Mouse (Mus musculus): ENCODE data around the gene Gapdhs. TPM values are rescaled to one million over a fixed set of nuclear protein-coding genes. Genes with fewer than 3 reads are reported as not detected.

The Gapdhs gene
- not detected for polyA plus RNA-seq (2014; fragmentation: Illumina TruSeq; extraction: RNeasy Lipid Tissue Mini Kit (QIAGEN cat#74804); ENCODE audit: low read depth, low replicate concordance)

GRCm38 (mm10) chr7:30743617-30744016, at the start of gene Gapdhs:
Gene Gapdhs (minus strand): TSS chr7:30743681.

DNA sequence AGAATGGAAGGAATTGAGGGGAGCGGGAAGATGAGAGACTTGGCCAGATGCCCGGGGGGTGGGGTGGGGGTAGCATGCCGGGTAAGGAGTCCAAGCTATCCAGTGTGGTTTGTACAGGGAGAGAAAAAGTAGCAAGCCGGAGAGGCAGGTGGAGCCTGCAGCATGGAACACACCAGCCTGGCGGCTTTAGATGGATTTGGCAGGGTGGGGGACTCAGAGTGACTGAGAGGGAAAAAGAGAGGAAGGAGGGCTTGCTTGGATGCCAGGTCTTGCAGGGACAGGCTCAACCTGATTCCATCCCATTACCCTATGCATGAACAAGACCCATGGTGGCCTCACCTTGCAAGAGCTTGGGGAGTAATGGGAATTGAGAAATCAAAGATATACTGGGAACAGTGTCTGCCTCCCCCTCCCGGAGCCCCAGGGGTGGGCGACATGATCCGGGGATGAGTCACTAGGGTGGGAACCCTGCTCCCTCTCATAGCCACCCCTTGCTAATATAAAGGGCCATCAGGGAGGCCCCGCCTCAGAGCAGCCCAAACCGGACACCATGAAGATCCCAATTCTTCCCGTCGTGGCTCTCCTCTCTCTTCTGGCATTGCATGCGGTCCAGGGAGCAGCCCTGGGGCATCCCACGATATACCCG, 44.0 kb upstream of the Gapdhs start, which contains the start of gene Krtdap:
Krtdap (plus strand) TSS at position 520 of the 646 bp plus-strand sequence.

DNA sequence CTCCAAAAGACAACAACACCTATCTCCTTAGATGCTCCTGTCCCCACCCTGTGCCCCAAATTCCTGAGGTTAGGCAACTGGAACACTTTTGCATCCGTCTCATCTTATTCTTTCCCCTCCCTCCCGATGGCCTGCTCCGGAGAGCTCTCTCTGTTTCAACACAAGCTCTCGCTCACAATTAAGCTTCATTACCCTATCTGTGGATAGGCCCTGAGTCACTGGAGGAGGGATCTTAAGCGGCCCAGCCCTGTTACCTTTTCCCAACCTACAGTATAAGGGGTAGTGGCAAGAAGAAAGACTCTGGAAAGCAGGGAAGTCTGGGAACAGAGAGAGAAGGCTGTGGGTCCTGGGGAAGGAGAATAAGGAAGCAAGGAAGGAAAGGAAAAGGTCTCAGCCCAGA, 20.0 kb upstream of the Gapdhs start, which contains the start of gene Dmkn:
Dmkn (plus strand) TSS at position 301 of the 400 bp plus-strand sequence.

DNA sequence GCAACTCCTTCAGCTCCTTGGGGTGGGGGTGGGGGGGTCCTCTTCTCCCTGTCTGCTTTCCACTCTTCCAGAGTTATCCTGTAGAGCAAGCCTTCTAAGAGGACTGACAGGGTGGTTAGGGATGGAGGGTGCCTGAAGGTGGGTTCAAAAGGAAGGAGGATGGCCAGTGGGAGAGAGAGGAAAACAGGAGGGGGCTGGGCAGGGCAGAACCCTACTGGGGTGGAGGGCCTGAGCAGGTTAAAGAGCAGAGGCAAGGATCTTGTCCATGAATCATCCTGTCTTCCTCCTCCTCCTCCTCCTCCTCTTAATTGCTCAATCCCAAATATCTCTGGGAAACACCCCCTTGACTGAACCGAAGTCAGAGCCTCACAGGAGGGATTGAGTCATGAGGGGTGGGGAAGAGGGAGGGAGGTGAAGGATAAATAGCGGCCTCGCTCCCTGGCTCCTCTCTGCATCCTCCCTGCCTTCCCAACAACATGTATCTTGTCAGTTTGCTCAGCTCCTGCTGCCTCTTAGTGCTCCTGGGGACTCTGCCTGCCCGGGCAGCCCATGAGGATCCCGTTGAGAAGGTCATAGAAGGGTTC, 7.7 kb upstream of the Gapdhs start, which contains the start of gene Sbsn:
Sbsn (plus strand) TSS at position 386 of the 584 bp plus-strand sequence.

DNA sequence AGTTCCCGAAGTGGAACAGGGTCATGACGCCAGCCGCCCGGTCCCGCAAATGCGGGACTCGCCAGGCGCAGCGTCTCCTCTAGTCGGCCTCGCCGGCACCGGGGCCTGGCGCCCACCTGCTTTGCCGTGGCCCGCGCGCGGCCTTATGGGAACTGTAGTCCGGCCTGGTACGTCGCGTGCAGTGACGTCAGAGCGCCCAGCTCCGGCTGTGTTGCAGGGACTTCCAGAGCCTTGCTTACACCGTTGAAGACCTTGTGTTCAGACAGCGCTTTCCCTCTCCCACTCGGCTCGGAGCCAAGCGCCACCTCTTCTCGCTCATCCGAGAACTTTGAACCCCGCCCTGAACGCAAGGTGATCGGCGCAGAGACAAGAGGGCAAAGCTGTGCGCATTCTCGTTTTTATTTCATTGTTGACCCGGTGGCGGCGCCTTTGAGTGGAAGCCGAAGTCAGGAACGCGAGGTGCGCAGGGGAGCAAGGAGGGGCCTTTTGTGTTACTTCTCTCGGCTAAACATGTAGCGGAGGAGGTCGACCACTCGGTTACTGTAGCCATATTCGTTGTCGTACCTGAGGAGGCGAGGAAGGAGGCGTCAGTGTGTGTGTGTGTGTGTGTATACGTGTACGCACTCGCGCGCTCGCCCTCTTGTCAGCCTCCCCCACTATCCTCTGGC, 14.0 kb downstream of the Gapdhs start, which contains the start of gene Tmem147:
Tmem147 (minus strand) TSS at position 145 of the 668 bp plus-strand sequence.

DNA sequence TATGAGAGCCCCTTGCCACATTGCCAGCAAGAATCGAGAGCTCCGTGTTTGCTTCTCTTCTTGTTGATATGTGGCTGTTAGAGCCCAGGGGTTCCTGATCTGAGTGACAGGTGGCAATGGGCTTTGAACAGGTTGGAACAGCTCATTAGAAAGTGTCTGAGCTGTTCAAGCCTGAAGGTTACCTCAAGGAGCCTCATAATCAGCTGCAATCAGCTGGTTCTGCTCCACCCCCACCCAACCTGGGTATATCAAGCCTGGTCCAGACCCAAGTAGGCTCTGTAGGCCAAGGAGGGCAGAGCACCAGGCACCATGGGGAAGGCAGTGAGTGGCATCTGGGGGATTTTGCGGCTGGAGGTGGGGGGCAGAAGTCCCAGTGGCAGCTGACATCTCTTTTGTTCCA, 31.5 kb downstream of the Gapdhs start, which contains the start of gene Atp4a:
Atp4a (plus strand) TSS at position 268 of the 400 bp plus-strand sequence.

GRCm38 (mm10) chr7:30698589-30698988, 44.9 kb downstream of the Gapdhs start, which contains the start of gene 2200002J24Rik:
Gene 2200002J24Rik (plus strand): TSS chr7:30698926.

Other genes with a start within 250 kb of the Gapdhs start
- 0.23 TPM for gene Arhgap33, start 208.6 kb downstream of the Gapdhs start, polyA plus RNA-seq (2014; fragmentation: Illumina TruSeq; extraction: RNeasy Lipid Tissue Mini Kit (QIAGEN cat#74804); ENCODE audit: low read depth, low replicate concordance)
- 50.0 TPM for gene Hspb6, start 191.5 kb downstream of the Gapdhs start, polyA plus RNA-seq (2014; fragmentation: Illumina TruSeq; extraction: RNeasy Lipid Tissue Mini Kit (QIAGEN cat#74804); ENCODE audit: low read depth, low replicate concordance)
- gene Proser3, start 191.4 kb downstream of the Gapdhs start, polyA plus RNA-seq (2014; fragmentation: Illumina TruSeq; extraction: RNeasy Lipid Tissue Mini Kit (QIAGEN cat#74804); ENCODE audit: low read depth, low replicate concordance) = 1.5 TPM
- gene Lin37, start 183.8 kb downstream of the Gapdhs start, polyA plus RNA-seq (2014; fragmentation: Illumina TruSeq; extraction: RNeasy Lipid Tissue Mini Kit (QIAGEN cat#74804); ENCODE audit: low read depth, low replicate concordance) = 6.5 TPM
- gene U2af1l4, start 180.4 kb downstream of the Gapdhs start, polyA plus RNA-seq (2014; fragmentation: Illumina TruSeq; extraction: RNeasy Lipid Tissue Mini Kit (QIAGEN cat#74804); ENCODE audit: low read depth, low replicate concordance) = 13.9 TPM
- gene Gm49396, start 180.3 kb downstream of the Gapdhs start, polyA plus RNA-seq (2014; fragmentation: Illumina TruSeq; extraction: RNeasy Lipid Tissue Mini Kit (QIAGEN cat#74804); ENCODE audit: low read depth, low replicate concordance) = 3.4 TPM
- 31.7 TPM for gene Psenen, start 180.1 kb downstream of the Gapdhs start, polyA plus RNA-seq (2014; fragmentation: Illumina TruSeq; extraction: RNeasy Lipid Tissue Mini Kit (QIAGEN cat#74804); ENCODE audit: low read depth, low replicate concordance)
- gene Igflr1, start 178.3 kb downstream of the Gapdhs start, polyA plus RNA-seq (2014; fragmentation: Illumina TruSeq; extraction: RNeasy Lipid Tissue Mini Kit (QIAGEN cat#74804); ENCODE audit: low read depth, low replicate concordance) = not detected
- 5.8 TPM for gene Kmt2b, start 155.0 kb downstream of the Gapdhs start, polyA plus RNA-seq (2014; fragmentation: Illumina TruSeq; extraction: RNeasy Lipid Tissue Mini Kit (QIAGEN cat#74804); ENCODE audit: low read depth, low replicate concordance)
- not detected for gene Zbtb32, start 144.8 kb downstream of the Gapdhs start, polyA plus RNA-seq (2014; fragmentation: Illumina TruSeq; extraction: RNeasy Lipid Tissue Mini Kit (QIAGEN cat#74804); ENCODE audit: low read depth, low replicate concordance)
- gene Upk1a, start 130.8 kb downstream of the Gapdhs start, polyA plus RNA-seq (2014; fragmentation: Illumina TruSeq; extraction: RNeasy Lipid Tissue Mini Kit (QIAGEN cat#74804); ENCODE audit: low read depth, low replicate concordance) = not detected
- 1,385 TPM for gene Cox6b1, start 117.5 kb downstream of the Gapdhs start, polyA plus RNA-seq (2014; fragmentation: Illumina TruSeq; extraction: RNeasy Lipid Tissue Mini Kit (QIAGEN cat#74804); ENCODE audit: low read depth, low replicate concordance)
- not detected for gene Etv2, start 107.8 kb downstream of the Gapdhs start, polyA plus RNA-seq (2014; fragmentation: Illumina TruSeq; extraction: RNeasy Lipid Tissue Mini Kit (QIAGEN cat#74804); ENCODE audit: low read depth, low replicate concordance)
- gene Rbm42, start 93.4 kb downstream of the Gapdhs start, polyA plus RNA-seq (2014; fragmentation: Illumina TruSeq; extraction: RNeasy Lipid Tissue Mini Kit (QIAGEN cat#74804); ENCODE audit: low read depth, low replicate concordance) = not detected
- gene Haus5, start 78.7 kb downstream of the Gapdhs start, polyA plus RNA-seq (2014; fragmentation: Illumina TruSeq; extraction: RNeasy Lipid Tissue Mini Kit (QIAGEN cat#74804); ENCODE audit: low read depth, low replicate concordance) = 2.0 TPM
- gene Pmis2, start 72.1 kb downstream of the Gapdhs start, polyA plus RNA-seq (2014; fragmentation: Illumina TruSeq; extraction: RNeasy Lipid Tissue Mini Kit (QIAGEN cat#74804); ENCODE audit: low read depth, low replicate concordance) = not detected
- gene 2200002J24Rik, start 44.8 kb downstream of the Gapdhs start, polyA plus RNA-seq (2014; fragmentation: Illumina TruSeq; extraction: RNeasy Lipid Tissue Mini Kit (QIAGEN cat#74804); ENCODE audit: low read depth, low replicate concordance) = not detected
- gene Atp4a, start 31.5 kb downstream of the Gapdhs start, polyA plus RNA-seq (2014; fragmentation: Illumina TruSeq; extraction: RNeasy Lipid Tissue Mini Kit (QIAGEN cat#74804); ENCODE audit: low read depth, low replicate concordance) = not detected
- gene Tmem147, start 14.1 kb downstream of the Gapdhs start, polyA plus RNA-seq (2014; fragmentation: Illumina TruSeq; extraction: RNeasy Lipid Tissue Mini Kit (QIAGEN cat#74804); ENCODE audit: low read depth, low replicate concordance) = 14.1 TPM
- gene Sbsn, start 7.8 kb upstream of the Gapdhs start, polyA plus RNA-seq (2014; fragmentation: Illumina TruSeq; extraction: RNeasy Lipid Tissue Mini Kit (QIAGEN cat#74804); ENCODE audit: low read depth, low replicate concordance) = 12.7 TPM
- gene Dmkn, start 20.1 kb upstream of the Gapdhs start, polyA plus RNA-seq (2014; fragmentation: Illumina TruSeq; extraction: RNeasy Lipid Tissue Mini Kit (QIAGEN cat#74804); ENCODE audit: low read depth, low replicate concordance) = 7.0 TPM
- not detected for gene Krtdap, start 44.2 kb upstream of the Gapdhs start, polyA plus RNA-seq (2014; fragmentation: Illumina TruSeq; extraction: RNeasy Lipid Tissue Mini Kit (QIAGEN cat#74804); ENCODE audit: low read depth, low replicate concordance)
- gene Ffar2, start 80.1 kb upstream of the Gapdhs start, polyA plus RNA-seq (2014; fragmentation: Illumina TruSeq; extraction: RNeasy Lipid Tissue Mini Kit (QIAGEN cat#74804); ENCODE audit: low read depth, low replicate concordance) = 1.3 TPM
- gene Ffar3, start 112.5 kb upstream of the Gapdhs start, polyA plus RNA-seq (2014; fragmentation: Illumina TruSeq; extraction: RNeasy Lipid Tissue Mini Kit (QIAGEN cat#74804); ENCODE audit: low read depth, low replicate concordance) = not detected
- gene Ffar1, start 117.9 kb upstream of the Gapdhs start, polyA plus RNA-seq (2014; fragmentation: Illumina TruSeq; extraction: RNeasy Lipid Tissue Mini Kit (QIAGEN cat#74804); ENCODE audit: low read depth, low replicate concordance) = not detected
- not detected for gene Cd22, start 136.7 kb upstream of the Gapdhs start, polyA plus RNA-seq (2014; fragmentation: Illumina TruSeq; extraction: RNeasy Lipid Tissue Mini Kit (QIAGEN cat#74804); ENCODE audit: low read depth, low replicate concordance)
- gene Mag, start 171.2 kb upstream of the Gapdhs start, polyA plus RNA-seq (2014; fragmentation: Illumina TruSeq; extraction: RNeasy Lipid Tissue Mini Kit (QIAGEN cat#74804); ENCODE audit: low read depth, low replicate concordance) = not detected
- gene Hamp2, start 181.0 kb upstream of the Gapdhs start, polyA plus RNA-seq (2014; fragmentation: Illumina TruSeq; extraction: RNeasy Lipid Tissue Mini Kit (QIAGEN cat#74804); ENCODE audit: low read depth, low replicate concordance) = not detected
- 67.1 TPM for gene Hamp, start 200.4 kb upstream of the Gapdhs start, polyA plus RNA-seq (2014; fragmentation: Illumina TruSeq; extraction: RNeasy Lipid Tissue Mini Kit (QIAGEN cat#74804); ENCODE audit: low read depth, low replicate concordance)
- gene Usf2, start 213.1 kb upstream of the Gapdhs start, polyA plus RNA-seq (2014; fragmentation: Illumina TruSeq; extraction: RNeasy Lipid Tissue Mini Kit (QIAGEN cat#74804); ENCODE audit: low read depth, low replicate concordance) = 121 TPM
- gene Lsr, start 229.8 kb upstream of the Gapdhs start, polyA plus RNA-seq (2014; fragmentation: Illumina TruSeq; extraction: RNeasy Lipid Tissue Mini Kit (QIAGEN cat#74804); ENCODE audit: low read depth, low replicate concordance) = not detected
- not detected for gene Fam187b, start 230.1 kb upstream of the Gapdhs start, polyA plus RNA-seq (2014; fragmentation: Illumina TruSeq; extraction: RNeasy Lipid Tissue Mini Kit (QIAGEN cat#74804); ENCODE audit: low read depth, low replicate concordance)

Measured in adrenal gland, adult 10 weeks (tissue).